8 mouse cellular contexts compared by ENCODE assay signal in genomic region chr11:118490566-118491218, GRCm38 (mm10). TPM values are rescaled to one million over a fixed set of nuclear protein-coding genes. Genes with fewer than 3 reads are reported as not detected.
DNase-seq lines count a peak whose midpoint lies in the region; ATAC-seq and TF ChIP-seq lines count a peak whose summit lies in the region.

No protein-coding gene starts in this region.

- 0 out of 2 replicates have a peak, but pooled peaks cover 3% of the 10 kb centered on the region for H3K4me1 ChIP-seq in heart, postnatal 0 days (ENCODE audit: control insufficient read depth, insufficient read depth)

- peaks cover 14% of the 10 kb centered on the region; the same call in 1 of the 2 replicates for H3K27me3 ChIP-seq in heart, postnatal 0 days (ENCODE audit: control insufficient read depth, insufficient read depth, low read length)

- TF ChIP-seq EP300 in heart, postnatal 0 days (IDR thresholded peaks at IDR 0.05; ENCODE audit: low read depth): no peak

- H3K4me3 ChIP-seq in heart, postnatal 0 days (ENCODE audit: low read depth, low read length): no peak overlapping the region

- no peaks in the 10 kb centered on the region for H3K9me3 ChIP-seq in heart, postnatal 0 days (replicated peaks; ENCODE audit: control insufficient read depth, low read length)

- H3K9ac ChIP-seq in heart, postnatal 0 days (replicated peaks; ENCODE audit: low read depth, low read length): no peak overlapping the region

- TF ChIP-seq CTCF in heart, postnatal 0 days (IDR thresholded peaks at IDR 0.05; ENCODE audit: low read depth): peak; percentile 86

- WGBS in heart, postnatal 0 days: 18% methylated on average over 22 of the region's 22 CpGs

- H3K36me3 ChIP-seq in heart, postnatal 0 days (replicated peaks; ENCODE audit: control insufficient read depth, insufficient read depth, low read length): peaks cover 10% of the 10 kb centered on the region; the same call in 1 of the 2 replicates

- ATAC-seq in erythroblast, adult 5-6 weeks (replicated peaks; ENCODE audit: low FRiP score, poor library complexity, severe bottlenecking): peak; percentile 63; the same call in 1 of the 2 replicates
- no peak for ATAC-seq in heart, postnatal 0 days (ENCODE audit: insufficient read depth, low read depth)
- ATAC-seq in megakaryocyte, adult 5-6 weeks (ENCODE audit: poor library complexity, severe bottlenecking): peak; percentile 84
- no peak for ATAC-seq in inflammation-experienced regulatory T-cells, adult 6 months

- no peak overlapping the region for H3K27ac ChIP-seq in heart, postnatal 0 days (ENCODE audit: low read depth)

- H3K4me2 ChIP-seq in heart, postnatal 0 days (ENCODE audit: low read depth, low read length): peak overlapping the region; percentile 40

- peak; percentile 41 for DNase-seq in CD4-positive helper T cell, adult 2 months (ENCODE audit: low read depth, low spot score)
- peak; percentile 92 for DNase-seq in adrenal gland, postnatal 14 days
- DNase-seq in heart, postnatal 0 days (ENCODE audit: low spot score): no peak
- DNase-seq in layer of hippocampus, adult 9-10 months (ENCODE audit: low spot score): peak; percentile 43
- peak; percentile 55 for DNase-seq in spleen, adult 12 weeks (ENCODE audit: low spot score)

RNA-seq across cellular contexts. Expression of gene Engase, which starts 14.1 kb away (rescaled TPM):
- 12.1 and 12.4 TPM in 2 replicates for total RNA-seq in adrenal gland, postnatal 14 days (2021)
- 0.63 and 2.1 TPM in 2 replicates for total RNA-seq in erythroblast, adult 5-6 weeks (2015; ENCODE audit: low replicate concordance)
- 0.84 and 0.85 TPM in 2 replicates for total RNA-seq in erythroblast, adult 5-6 weeks (2017; ENCODE audit: low replicate concordance)
- 9.1 and 12.0 TPM in 2 replicates for total RNA-seq in heart, postnatal 0 days (2014; rRNA removed; ENCODE audit: low replicate concordance)
- polyA plus RNA-seq in heart, postnatal 0 days (2015; fragmentation: Nextera tagmentation; extraction: Ambion mirVana): 3.0 and 3.6 TPM in 2 replicates
- total RNA-seq in megakaryocyte, adult 5-6 weeks (2015): 1.3 TPM in 2 replicates
- 3.7 and 5.5 TPM in 2 replicates for total RNA-seq in megakaryocyte, adult 5-6 weeks (2017)
- polyA plus RNA-seq in inflammation-experienced regulatory T-cells, adult 6 months (2017; shearing (Covaris generic)): 1 to 10 TPM; 1.7 to 1.9 (median 1.9) TPM

Comparison
In these comparisons a context has a peak if more than half of its experiments do, and no peak if none do; other contexts are left out.
1. ATAC-seq: peak in erythroblast, adult 5-6 weeks (single experiment) and megakaryocyte, adult 5-6 weeks (single experiment); none in heart, postnatal 0 days (single experiment) and inflammation-experienced regulatory T-cells, adult 6 months (single experiment).